Mouse (Mus musculus) C2C12 (cell line): ENCODE results near the gene Stk10. TPM values are rescaled to one million over a fixed set of nuclear protein-coding genes. Genes with fewer than 3 reads are reported as not detected.

ENCODE experiments used
- H3K27me3 ChIP-seq: one replicate; pipeline ENCODE4 v1.6.1; 2011; ENCODE audit not compliant: control insufficient read depth, insufficient read depth, insufficient read length
- H3K36me3 ChIP-seq: one replicate; pipeline ENCODE4 v1.6.1; 2011; ENCODE audit not compliant: control insufficient read depth, insufficient read depth
- H3K4me3 ChIP-seq: one replicate; pipeline ENCODE4 v1.5.1; 2011; ENCODE audit warnings: mild to moderate bottlenecking, control low read depth; ENCODE audit not compliant: poor library complexity, insufficient read depth, severe bottlenecking
- H3K79me2 ChIP-seq: one replicate; pipeline ENCODE4 v1.6.1; 2011; ENCODE audit not compliant: control insufficient read depth, insufficient read depth
- H3K79me3 ChIP-seq: one replicate; pipeline ENCODE4 v1.6.1; 2011; ENCODE audit warnings: low read depth, control low read depth
- H3ac ChIP-seq: one replicate; pipeline ENCODE3; 2011; ENCODE audit warnings: low read depth; ENCODE audit not compliant: control insufficient read depth, insufficient read length
- CEBPB ChIP-seq: IDR thresholded peaks from one replicate; pipeline ENCODE4 v1.6.1; 2011; ENCODE audit warnings: low read depth, mild to moderate bottlenecking, control low read depth, moderate library complexity
- CTCF ChIP-seq: IDR thresholded peaks from one replicate; pipeline ENCODE4 v1.5.1; 2011; ENCODE audit not compliant: control insufficient read depth, insufficient read depth, insufficient read length
- FOSL1 ChIP-seq: IDR thresholded peaks from one replicate; pipeline ENCODE4 v1.8.0; 2011; ENCODE audit warnings: mild to moderate bottlenecking, low read length; ENCODE audit not compliant: poor library complexity, insufficient read depth, severe bottlenecking
- MAX ChIP-seq: IDR thresholded peaks from one replicate; pipeline ENCODE4 v1.6.1; 2011; ENCODE audit warnings: mild to moderate bottlenecking, control low read depth
- MYOD1 ChIP-seq: IDR thresholded peaks from one replicate; pipeline ENCODE4 v1.6.1; 2011; ENCODE audit warnings: low read depth; ENCODE audit not compliant: control insufficient read depth, insufficient read length
- MYOG ChIP-seq: IDR thresholded peaks from one replicate; pipeline ENCODE4 v1.6.1; 2011; ENCODE audit not compliant: control insufficient read depth, insufficient read length; ENCODE audit errors: extremely low read depth
- USF1 ChIP-seq: IDR thresholded peaks from one replicate; pipeline ENCODE4 v1.6.1; 2011; ENCODE audit warnings: low read depth, mild to moderate bottlenecking, control low read depth, moderate library complexity
- polyA plus RNA-seq: library from polyadenylated mRNA; unstranded; fragments of >200 nt; fragmentation: generic; extraction: Trizol; gene quantifications from one replicate; pipeline ENCODE4 v1.2.1, GENCODE M21; 2012; ENCODE audit warnings: missing spikeins

Stk10 gene
- polyA plus RNA-seq, 1 experiment = 8.2 TPM

GRCm38 (mm10) chr11:32644010-32644409 lies 110.9 kb downstream of the Stk10 start:
- peaks cover 76% of the 10 kb centered on the region for H3K79me2 ChIP-seq
- TF ChIP-seq CEBPB = no peak
- TF ChIP-seq MYOD1 = no peak
- no peak for TF ChIP-seq MYOG
- no peak for TF ChIP-seq USF1
- no peak for TF ChIP-seq MAX
- TF ChIP-seq CTCF = no peak
- TF ChIP-seq FOSL1 = no peak
- H3K36me3 ChIP-seq = no peaks in the 10 kb centered on the region
- peaks cover 59% of the 10 kb centered on the region for H3K79me3 ChIP-seq
- H3K4me3 ChIP-seq = peak overlapping the region; percentile 83
- peak overlapping the region; percentile 87 for H3ac ChIP-seq
- no peaks in the 10 kb centered on the region for H3K27me3 ChIP-seq

- Histone ChIP-seq H3K79me2 (peaks cover 97% of the 10 kb centered on the region), H3K4me3 (no peak overlapping the region), H3ac (no peak overlapping the region), H3K36me3 (peaks cover under 1% of the 10 kb centered on the region), H3K27me3 (no peaks in the 10 kb centered on the region), H3K79me3 (peaks cover 89% of the 10 kb centered on the region)
- TF ChIP-seq CTCF = no peak
- no peak for TF ChIP-seq USF1
- TF ChIP-seq MYOG = no peak
- no peak for TF ChIP-seq MAX
- TF ChIP-seq MYOD1 = no peak
Measured at GRCm38 (mm10) chr11:32647265-32647664, 114.2 kb downstream of the Stk10 start.

GRCm38 (mm10) chr11:32650236-32650749 lies 117.2 kb downstream of the Stk10 start:
- TF ChIP-seq MYOD1 (no peak), MAX (no peak), FOSL1 (no peak), CEBPB (no peak), USF1 (no peak), MYOG (no peak), CTCF (no peak)
- Histone ChIP-seq H3K79me3 (peaks cover 97% of the 10 kb centered on the region), H3K36me3 (peaks cover 22% of the 10 kb centered on the region), H3ac (no peak overlapping the region), H3K27me3 (no peaks in the 10 kb centered on the region), H3K4me3 (no peak overlapping the region), H3K79me2 (peaks cover 100% of the 10 kb centered on the region)

- TF ChIP-seq CTCF = no peak
- TF ChIP-seq MYOG = no peak
- no peak for TF ChIP-seq MAX
- no peak for TF ChIP-seq MYOD1
- TF ChIP-seq USF1 = no peak
- no peak for TF ChIP-seq CEBPB
- TF ChIP-seq FOSL1 = no peak
- Histone ChIP-seq H3K79me3 (peaks cover 97% of the 10 kb centered on the region), H3K27me3 (no peaks in the 10 kb centered on the region), H3K79me2 (peaks cover 100% of the 10 kb centered on the region), H3K36me3 (peaks cover 22% of the 10 kb centered on the region), H3K4me3 (no peak overlapping the region), H3ac (no peak overlapping the region)
Measured at GRCm38 (mm10) chr11:32650893-32651590, 117.9 kb downstream of the Stk10 start.

DNA sequence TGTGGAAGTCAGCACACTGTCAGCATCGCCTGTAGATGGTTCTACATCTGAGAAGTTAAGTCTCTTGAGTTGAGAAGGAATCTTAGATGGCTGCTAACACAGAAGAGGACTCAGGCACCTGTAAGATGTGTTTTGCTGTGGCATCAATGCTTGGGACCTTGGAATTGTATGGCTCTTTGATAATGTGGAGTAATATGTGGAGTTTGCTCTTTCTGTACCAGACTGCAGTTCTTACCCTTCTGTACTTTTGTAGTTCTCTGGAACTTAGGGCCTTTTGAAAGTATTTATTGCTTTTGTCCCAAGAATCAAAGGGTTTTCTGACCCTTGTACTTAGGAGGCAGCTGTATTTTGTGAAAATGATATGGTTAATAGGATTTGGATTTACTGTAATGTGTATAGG lies 118.6 kb downstream of the Stk10 start:
- Histone ChIP-seq H3K4me3 (no peak overlapping the region), H3K36me3 (peaks cover 22% of the 10 kb centered on the region), H3K27me3 (no peaks in the 10 kb centered on the region), H3K79me3 (peaks cover 96% of the 10 kb centered on the region), H3K79me2 (peaks cover 100% of the 10 kb centered on the region), H3ac (no peak overlapping the region)
- TF ChIP-seq FOSL1 (no peak), CEBPB (no peak), USF1 (no peak), MAX (no peak), MYOD1 (no peak), MYOG (no peak), CTCF (no peak)

- Histone ChIP-seq H3K36me3 (peaks cover 21% of the 10 kb centered on the region), H3K27me3 (no peaks in the 10 kb centered on the region), H3K79me2 (peaks cover 100% of the 10 kb centered on the region), H3K79me3 (peaks cover 86% of the 10 kb centered on the region), H3ac (no peak overlapping the region), H3K4me3 (no peak overlapping the region)
- TF ChIP-seq MYOD1 (peak; percentile 11), USF1 (no peak), CEBPB (peak; percentile 19), MYOG (no peak), CTCF (no peak), MAX (peak; percentile 45)
Measured at GRCm38 (mm10) chr11:32662082-32662656, 129.1 kb downstream of the Stk10 start.
